Mouse (Mus musculus) ES-E14 (cell line): ENCODE measurements around the gene Gm10260. TPM values are rescaled to one million over a fixed set of nuclear protein-coding genes. Genes with fewer than 3 reads are reported as not detected.

Experiments
- DNase-seq: peaks from one replicate; pipeline ENCODE4 v3.0.0-alpha.2; 2013; ENCODE audit warnings: low read depth, low spot score
- H3K27ac ChIP-seq: 2 replicates; pipeline ENCODE4 v1.5.1; 2012; ENCODE audit warnings: low read depth, mild to moderate bottlenecking, low read length, moderate library complexity, mixed read lengths; ENCODE audit not compliant: poor library complexity, insufficient read depth, severe bottlenecking
- H3K36me3 ChIP-seq: 2 replicates; pipeline ENCODE4 v1.6.1; 2012; ENCODE audit warnings: mild to moderate bottlenecking, low read length, moderate library complexity, mixed read lengths; ENCODE audit not compliant: control insufficient read depth, poor library complexity, insufficient read depth, severe bottlenecking
- H3K4me1 ChIP-seq, 2 experiments: fragments of 150-350 bp in 1 of 2; sonication (generic) in 1 of 2; 2 replicates each; pipeline ENCODE4 v1.6.1; 2012; ENCODE audit warnings: low read length in 2 of 2, mild to moderate bottlenecking in 1 of 2, mixed read lengths in 1 of 2; ENCODE audit not compliant: control insufficient read depth in 2 of 2, insufficient read depth in 2 of 2, poor library complexity in 1 of 2
- H3K4me3 ChIP-seq, 2 experiments: fragments of 150-350 bp in 1 of 2; sonication (generic) in 1 of 2; 2 replicates each; pipeline ENCODE4 v1.5.1; 2012; ENCODE audit warnings: low read length in 2 of 2, low read depth in 1 of 2, mild to moderate bottlenecking in 1 of 2, mixed read lengths in 1 of 2; ENCODE audit not compliant: insufficient read depth in 1 of 2, poor library complexity in 1 of 2, severe bottlenecking in 1 of 2
- H3K9ac ChIP-seq: 2 replicates; pipeline ENCODE4 v1.6.1; 2012; ENCODE audit warnings: low read depth, mild to moderate bottlenecking, low read length, mixed read lengths; ENCODE audit not compliant: poor library complexity, insufficient read depth, severe bottlenecking
- H3K9me3 ChIP-seq: fragments of 150-350 bp; sonication (generic); 2 replicates; pipeline ENCODE4 v1.6.1; 2012; ENCODE audit warnings: low read depth, mild to moderate bottlenecking, low read length; ENCODE audit not compliant: control insufficient read depth, insufficient read depth
- CHD2 ChIP-seq: IDR thresholded peaks from 2 replicates; pipeline ENCODE4 v1.6.1; 2014; ENCODE audit warnings: mild to moderate bottlenecking, low read depth, low read length, inconsistent platforms
- HCFC1 ChIP-seq: IDR thresholded peaks from 2 replicates; pipeline ENCODE4 v1.6.1; 2012; ENCODE audit warnings: low read length, inconsistent platforms, borderline replicate concordance; ENCODE audit not compliant: insufficient read depth
- MAFK ChIP-seq: IDR thresholded peaks from 2 replicates; pipeline ENCODE4 v1.6.1; 2014; ENCODE audit warnings: mild to moderate bottlenecking, low read depth, low read length, inconsistent platforms; ENCODE audit not compliant: insufficient read depth
- ZC3H11A ChIP-seq: IDR thresholded peaks from 2 replicates; pipeline ENCODE4 v1.6.1; 2012; ENCODE audit warnings: low read depth, mild to moderate bottlenecking, inconsistent platforms, low read length, borderline replicate concordance
- ZNF384 ChIP-seq: IDR thresholded peaks from 2 replicates; pipeline ENCODE4 v1.6.1; 2012; ENCODE audit warnings: low read depth, low read length, inconsistent platforms
- in situ Hi-C, 2 experiments: fragments of 600-800 bp; cut with MboI; formaldehyde crosslinking; loops; one replicate each; pipeline ENCODE4 v1.15.1; 2025; ENCODE audit warnings: low sequenced_read_pairs in 2 of 2, inconsistent platforms in 1 of 2; ENCODE audit not compliant: unreplicated experiment in 2 of 2
- total RNA-seq: library from RNA; depleted of rRNA; stranded (reverse); fragments of 300-350 nt; gene quantifications from 2 replicates; pipeline ENCODE4 v1.2.3, GENCODE M21; 2012

The Gm10260 gene
- total RNA-seq, 1 experiment = 76.4 TPM

DNA sequence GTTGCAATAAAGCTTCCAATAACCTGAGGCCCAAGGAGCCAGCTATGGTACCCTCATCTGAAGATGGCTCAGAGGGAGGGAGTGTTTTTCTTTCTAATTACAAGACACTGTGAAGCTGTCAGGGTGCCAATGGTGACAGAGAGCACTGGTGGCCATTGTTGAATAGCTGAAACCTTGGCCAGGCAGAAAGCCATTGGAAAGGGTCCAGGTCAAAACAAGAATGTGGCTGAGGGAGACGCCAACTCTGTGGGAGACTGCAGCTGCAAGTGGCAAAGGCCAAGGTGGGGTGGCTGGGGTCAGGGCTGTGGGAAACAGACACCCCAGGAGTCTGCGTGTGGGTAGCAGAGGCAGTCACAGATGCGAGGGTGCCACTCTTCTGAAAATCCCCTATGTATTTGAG is 16.3 kb upstream of the Gm10260 start:
- TF ChIP-seq ZNF384 (no peak), ZC3H11A (no peak), MAFK (no peak), CHD2 (no peak), HCFC1 (no peak)
- H3K9me3 ChIP-seq = no peaks in the 10 kb centered on the region
- no peak overlapping the region for H3K9ac ChIP-seq
- in situ Hi-C loops = no loop called here
- no peak overlapping the region for H3K27ac ChIP-seq
- H3K36me3 ChIP-seq = no peaks in the 10 kb centered on the region
- no peak for DNase-seq
- H3K4me1 ChIP-seq = no peaks in the 10 kb centered on the region
- no peak overlapping the region for H3K4me3 ChIP-seq

DNA sequence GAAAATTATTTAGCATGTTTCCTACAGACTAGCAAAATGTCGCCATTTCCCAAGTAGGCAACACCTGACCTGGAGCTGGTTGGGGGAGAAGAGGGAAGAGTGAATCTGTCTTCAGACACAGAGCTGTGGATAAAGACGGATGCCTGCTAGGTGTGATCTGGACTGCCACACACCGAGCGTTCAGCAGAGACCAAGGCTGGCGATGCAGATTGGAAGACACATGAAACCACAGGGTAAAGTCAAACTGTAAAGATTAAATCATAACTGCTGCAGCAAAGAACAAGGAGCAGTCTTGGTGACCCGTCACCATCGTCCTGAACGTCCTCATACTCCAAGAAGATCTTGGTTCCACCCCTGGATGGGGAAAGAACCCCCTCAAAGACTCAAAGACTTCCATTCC is 15.5 kb upstream of the Gm10260 start:
- Histone ChIP-seq H3K36me3 (no peaks in the 10 kb centered on the region), H3K4me3 (no peak overlapping the region), H3K4me1 (no peaks in the 10 kb centered on the region), H3K9ac (no peak overlapping the region), H3K9me3 (no peaks in the 10 kb centered on the region), H3K27ac (no peak overlapping the region)
- DNase-seq = no peak
- in situ Hi-C loops = no loop called here
- TF ChIP-seq ZC3H11A (no peak), HCFC1 (no peak), CHD2 (no peak), ZNF384 (no peak), MAFK (no peak)

DNA sequence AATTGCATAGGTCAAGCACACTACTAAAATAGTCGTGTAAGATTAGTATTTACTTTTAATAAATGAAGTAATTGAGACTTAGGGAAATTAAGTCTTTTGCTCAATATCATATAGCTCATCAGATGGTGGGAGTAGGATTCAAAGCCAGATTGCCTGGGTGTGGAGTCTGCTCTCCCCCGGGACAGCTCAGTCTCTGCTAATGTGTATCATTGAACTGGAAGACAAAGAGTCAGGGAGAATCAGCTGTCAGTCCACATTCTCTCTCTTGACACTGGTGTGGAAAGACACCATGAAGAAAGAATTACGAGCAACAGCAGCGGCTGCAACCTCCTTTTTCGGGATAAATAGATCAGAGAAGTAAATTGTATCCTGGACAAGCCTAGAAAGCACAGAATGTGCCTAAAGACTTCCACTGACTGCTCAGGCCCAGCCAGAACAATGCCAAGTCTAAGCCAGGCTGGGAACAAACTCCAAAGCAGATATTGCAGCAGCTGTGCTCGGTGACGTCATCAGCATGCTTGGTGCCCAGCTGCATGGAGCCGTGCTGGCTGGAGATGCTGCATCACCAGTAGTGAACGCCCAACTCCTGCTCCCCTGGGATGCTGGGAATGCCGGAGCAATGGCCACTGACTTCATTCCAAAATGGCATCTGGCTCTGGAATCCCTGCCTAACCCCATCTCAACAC is 14.5 kb upstream of the Gm10260 start:
- DNase-seq = no peak
- TF ChIP-seq ZNF384 = no peak
- no peak for TF ChIP-seq ZC3H11A
- no peak for TF ChIP-seq MAFK
- TF ChIP-seq CHD2 = no peak
- no peak for TF ChIP-seq HCFC1
- H3K27ac ChIP-seq = no peak overlapping the region
- H3K9me3 ChIP-seq = no peaks in the 10 kb centered on the region
- in situ Hi-C loops = no loop called here
- H3K4me3 ChIP-seq = no peak overlapping the region
- H3K4me1 ChIP-seq = no peaks in the 10 kb centered on the region
- no peak overlapping the region for H3K9ac ChIP-seq
- no peaks in the 10 kb centered on the region for H3K36me3 ChIP-seq

DNA sequence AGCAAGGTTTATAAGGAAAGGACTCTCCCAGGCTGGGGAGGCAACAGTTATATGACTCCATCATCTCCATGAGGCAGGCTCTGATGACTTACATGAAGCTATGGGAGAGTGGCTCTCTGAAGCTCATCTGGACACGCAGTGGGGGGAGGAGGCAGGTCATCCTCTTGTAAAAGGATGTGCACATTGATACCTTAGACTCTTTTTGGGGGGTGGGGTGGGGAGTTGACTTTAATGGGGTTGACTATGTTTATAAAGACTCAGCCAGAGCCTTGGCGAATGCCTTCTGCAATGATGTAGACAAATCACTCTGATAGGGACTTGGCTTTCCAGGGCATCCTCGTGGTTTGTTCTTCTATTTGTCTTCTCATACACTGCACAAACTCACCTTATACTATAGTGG is 8.8 kb upstream of the Gm10260 start:
- in situ Hi-C loops = no loop called here
- Histone ChIP-seq H3K27ac (no peak overlapping the region), H3K4me1 (no peaks in the 10 kb centered on the region), H3K9ac (no peak overlapping the region), H3K4me3 (no peak overlapping the region), H3K9me3 (no peaks in the 10 kb centered on the region), H3K36me3 (no peaks in the 10 kb centered on the region)
- no peak for DNase-seq
- no peak for TF ChIP-seq ZNF384
- no peak for TF ChIP-seq CHD2
- no peak for TF ChIP-seq ZC3H11A
- TF ChIP-seq MAFK = no peak
- no peak for TF ChIP-seq HCFC1

DNA sequence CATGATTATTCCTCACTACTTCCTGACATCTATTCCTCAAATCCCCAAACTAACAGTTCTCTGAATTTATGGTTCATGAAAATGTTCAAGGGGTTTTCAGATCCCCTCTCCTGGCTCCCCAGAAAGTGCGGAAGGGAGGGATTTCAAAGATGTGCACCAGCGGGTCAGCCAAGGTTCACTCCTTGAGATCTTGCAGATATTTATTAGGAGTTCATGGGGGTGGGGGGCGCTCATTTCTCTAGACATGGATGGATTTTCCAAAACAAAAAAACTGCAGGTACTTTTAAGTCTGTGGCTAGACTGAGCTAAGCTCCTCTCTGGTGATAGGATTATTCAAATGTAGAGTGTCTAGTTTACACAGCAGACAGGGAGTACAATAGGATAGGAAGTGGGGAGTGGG is 8.4 kb upstream of the Gm10260 start:
- no peak overlapping the region for H3K4me3 ChIP-seq
- no peak for TF ChIP-seq ZNF384
- no peak for DNase-seq
- no peaks in the 10 kb centered on the region for H3K36me3 ChIP-seq
- H3K4me1 ChIP-seq = no peaks in the 10 kb centered on the region
- H3K27ac ChIP-seq = no peak overlapping the region
- no peaks in the 10 kb centered on the region for H3K9me3 ChIP-seq
- in situ Hi-C loops = no loop called here
- H3K9ac ChIP-seq = no peak overlapping the region
